Mouse (Mus musculus) spleen, adult 2 months (tissue): ENCODE results near the gene Rnf144b. TPM values are rescaled to one million over a fixed set of nuclear protein-coding genes. Genes with fewer than 3 reads are reported as not detected.

ENCODE experiments used
- DNase-seq, 2 experiments: peaks; one replicate each; pipeline versions ENCODE4 v3.0.0 to v3.0.0-alpha.2; 2012 to 2021; ENCODE audit warnings: low spot score in 2 of 2, low read depth in 1 of 2
- H3K27ac ChIP-seq: fragments of 200-500 bp; 2 replicates; pipeline ENCODE4 v1.5.1; 2012; ENCODE audit warnings: low read length, inconsistent platforms; ENCODE audit not compliant: insufficient read depth
- H3K27me3 ChIP-seq: fragments of 200-500 bp; 2 replicates; pipeline ENCODE4 v1.6.1; 2012; ENCODE audit warnings: mild to moderate bottlenecking, moderate library complexity, low read length, inconsistent platforms; ENCODE audit not compliant: control insufficient read depth, insufficient read depth
- H3K36me3 ChIP-seq: fragments of 200-500 bp; 2 replicates; pipeline ENCODE4 v1.6.1; 2012; ENCODE audit warnings: mild to moderate bottlenecking, low read length, inconsistent platforms; ENCODE audit not compliant: control insufficient read depth, insufficient read depth
- H3K4me1 ChIP-seq: fragments of 200-500 bp; 2 replicates; pipeline ENCODE4 v1.6.1; 2011; ENCODE audit warnings: inconsistent platforms; ENCODE audit not compliant: control insufficient read depth, insufficient read depth, insufficient read length
- H3K4me3 ChIP-seq: fragments of 200-500 bp; 2 replicates; pipeline ENCODE4 v1.5.1; 2011; ENCODE audit warnings: mild to moderate bottlenecking, inconsistent platforms; ENCODE audit not compliant: insufficient read depth, insufficient read length; ENCODE audit errors: extremely low read depth
- CTCF ChIP-seq: fragments of 200-500 bp; IDR thresholded peaks from 2 replicates; pipeline ENCODE4 v1.5.1; 2011; ENCODE audit warnings: mild to moderate bottlenecking, inconsistent platforms; ENCODE audit not compliant: insufficient read depth, insufficient read length, insufficient replicate concordance; ENCODE audit errors: extremely low read depth
- POLR2A ChIP-seq: fragments of 200-500 bp; IDR thresholded peaks from 2 replicates; pipeline ENCODE4 v1.6.1; 2011; ENCODE audit warnings: low read depth, low read length, inconsistent platforms
- WGBS: fragments of 180-500 bp; shearing (Covaris S2); methylation state at CpG from one replicate; pipeline ENCODE4 v1.1.7; 2018; 5-methylcytosine and 5-hydroxymethylcytosine counted together
- polyA plus RNA-seq: library from polyadenylated mRNA; depleted of rRNA; stranded (reverse); fragments of >200 nt; gene quantifications from 2 replicates; pipeline ENCODE4 v1.2.3, GENCODE M21; 2012; rRNA removed

Rnf144b gene
- polyA plus RNA-seq, 1 experiment = 4.6 TPM

GRCm38 (mm10) chr13:47296465-47296864, 174.0 kb downstream of the Rnf144b start:
- H3K4me3 ChIP-seq = no peak overlapping the region
- no peaks in the 10 kb centered on the region for H3K36me3 ChIP-seq
- H3K4me1 ChIP-seq = no peaks in the 10 kb centered on the region
- H3K27ac ChIP-seq = no peak overlapping the region
- TF ChIP-seq POLR2A (no peak), CTCF (no peak)
- no peaks in the 10 kb centered on the region for H3K27me3 ChIP-seq
- 94% methylated on average over 8 of the region's 8 CpGs for WGBS
- no peak for DNase-seq

Other genes with a start within 250 kb of the Rnf144b start
- gene Kif13a, start 192.8 kb upstream of the Rnf144b start, polyA plus RNA-seq = 5.6 and 6.1 TPM in 2 replicates
- 0.95 and 1.00 TPM in 2 replicates for gene Nhlrc1, start 107.8 kb upstream of the Rnf144b start, polyA plus RNA-seq
- gene Kdm1b, start 79.2 kb upstream of the Rnf144b start, polyA plus RNA-seq = 5.3 and 7.3 TPM in 2 replicates
- gene Tpmt, start 77.9 kb upstream of the Rnf144b start, polyA plus RNA-seq = 0.52 and 0.57 TPM in 2 replicates
- 37.8 and 50.5 TPM in 2 replicates for gene Dek, start 16.5 kb upstream of the Rnf144b start, polyA plus RNA-seq